ENCODE assay signal across 18 mouse cellular contexts in genomic region chr6:114993659-114994058, GRCm38 (mm10). TPM values are rescaled to one million over a fixed set of nuclear protein-coding genes. Genes with fewer than 3 reads are reported as not detected.
DNase-seq lines count a peak whose midpoint lies in the region; ATAC-seq and TF ChIP-seq lines count a peak whose summit lies in the region.
"Had no signal": no experiment of that assay in that cellular context is flagged by ENCODE, and none has a peak within 500 bp of the region (broad histone marks: within the 10 kb centered on the region; RNA-seq: fewer than 3 reads in every experiment).

No protein-coding gene starts in this region.

- H3K36me3 ChIP-seq in embryonic facial prominence, embryonic 13.5 days: no peaks in the 10 kb centered on the region
- no peaks in the 10 kb centered on the region for H3K36me3 ChIP-seq in embryonic facial prominence, embryonic 10.5 days (replicated peaks)
- H3K36me3 ChIP-seq in lung, embryonic 14.5 days (ENCODE audit: insufficient read depth): no peaks in the 10 kb centered on the region
- no peaks in the 10 kb centered on the region for H3K36me3 ChIP-seq in limb, embryonic 15.5 days
- H3K36me3 ChIP-seq: heart, embryonic 10.5 days; midbrain, embryonic 13.5 days had no signal

- peak overlapping the region; percentile 48 for H3K27ac ChIP-seq in embryonic facial prominence, embryonic 13.5 days
- H3K27ac ChIP-seq in embryonic facial prominence, embryonic 10.5 days (replicated peaks): no peak overlapping the region
- H3K27ac ChIP-seq in lung, embryonic 14.5 days (ENCODE audit: low read depth): no peak overlapping the region
- peak overlapping the region; percentile 69 for H3K27ac ChIP-seq in limb, embryonic 15.5 days
- H3K27ac ChIP-seq: heart, embryonic 10.5 days; midbrain, embryonic 13.5 days had no signal

- no peak overlapping the region for H3K4me2 ChIP-seq in embryonic facial prominence, embryonic 13.5 days
- no peak overlapping the region for H3K4me2 ChIP-seq in lung, embryonic 14.5 days
- H3K4me2 ChIP-seq in limb, embryonic 15.5 days: no peak overlapping the region
- H3K4me2 ChIP-seq: midbrain, embryonic 13.5 days had no signal

- H3K9ac ChIP-seq in embryonic facial prominence, embryonic 13.5 days: no peak overlapping the region
- H3K9ac ChIP-seq in lung, embryonic 14.5 days: no peak overlapping the region
- no peak overlapping the region for H3K9ac ChIP-seq in limb, embryonic 15.5 days
- H3K9ac ChIP-seq: liver, postnatal 0 days; midbrain, embryonic 13.5 days had no signal

- peaks cover 61% of the 10 kb centered on the region for H3K4me1 ChIP-seq in embryonic facial prominence, embryonic 13.5 days
- H3K4me1 ChIP-seq in embryonic facial prominence, embryonic 10.5 days: peaks cover 39% of the 10 kb centered on the region
- H3K4me1 ChIP-seq in lung, embryonic 14.5 days (ENCODE audit: insufficient read depth): peaks cover 3% of the 10 kb centered on the region; the same call in 1 of the 2 replicates
- peaks cover 49% of the 10 kb centered on the region for H3K4me1 ChIP-seq in limb, embryonic 15.5 days
- H3K4me1 ChIP-seq: midbrain, embryonic 13.5 days had no signal

- no peak for DNase-seq in embryonic facial prominence, embryonic 10.5 days (ENCODE audit: low spot score)
- peak; percentile 8 for DNase-seq in lung, embryonic 14.5 days
- no peak for DNase-seq in lung, postnatal 10 days
- peak; percentile 18 to 49 for DNase-seq in frontal cortex, postnatal 14 days (ENCODE audit: low spot score in 2 of 2)
- DNase-seq in spleen, postnatal 14 days (ENCODE audit: low spot score in 2 of 2): no peak
- DNase-seq: adrenal gland, postnatal 14 days; cerebellum, postnatal 10 days; kidney, adult 11 months; liver, postnatal 0 days; thymus, postnatal 4 days had no signal

- no peak for ATAC-seq in embryonic facial prominence, embryonic 13.5 days (ENCODE audit: insufficient number of reproducible peaks, insufficient read depth, low FRiP score, low TSS enrichment, low read depth)
- ATAC-seq in lung, embryonic 14.5 days (ENCODE audit: insufficient read depth): no peak
- ATAC-seq in limb, embryonic 15.5 days (ENCODE audit: insufficient number of reproducible peaks, low FRiP score, low TSS enrichment, low read depth): no peak
- no peak for ATAC-seq in granulocyte monocyte progenitor cell, adult 5-6 weeks (replicated peaks; ENCODE audit: poor library complexity, severe bottlenecking)
- ATAC-seq: hindbrain, embryonic 16.5 days; liver, postnatal 0 days; midbrain, embryonic 13.5 days had no signal

- no peaks in the 10 kb centered on the region for H3K27me3 ChIP-seq in embryonic facial prominence, embryonic 13.5 days
- H3K27me3 ChIP-seq in embryonic facial prominence, embryonic 10.5 days (replicated peaks; ENCODE audit: low read depth, poor library complexity, severe bottlenecking): no peaks in the 10 kb centered on the region
- no peaks in the 10 kb centered on the region for H3K27me3 ChIP-seq in lung, embryonic 14.5 days (ENCODE audit: insufficient read depth, low read length)
- H3K27me3 ChIP-seq in limb, embryonic 15.5 days: no peaks in the 10 kb centered on the region
- H3K27me3 ChIP-seq: CH12.LX; midbrain, embryonic 13.5 days had no signal

- no peaks in the 10 kb centered on the region for H3K9me3 ChIP-seq in embryonic facial prominence, embryonic 13.5 days
- H3K9me3 ChIP-seq in embryonic facial prominence, embryonic 10.5 days: no peaks in the 10 kb centered on the region
- no peaks in the 10 kb centered on the region for H3K9me3 ChIP-seq in lung, embryonic 14.5 days (ENCODE audit: low read depth, low read length)
- H3K9me3 ChIP-seq in limb, embryonic 15.5 days: no peaks in the 10 kb centered on the region
- H3K9me3 ChIP-seq: heart, embryonic 10.5 days; midbrain, embryonic 13.5 days had no signal

- WGBS in embryonic facial prominence, embryonic 13.5 days: 40% methylated on average over 8 of the region's 8 CpGs
- 85% methylated on average over 8 of the region's 8 CpGs for WGBS in embryonic facial prominence, embryonic 10.5 days
- WGBS in lung, embryonic 14.5 days: 61% methylated on average over 8 of the region's 8 CpGs
- 16% methylated on average over 8 of the region's 8 CpGs for WGBS in limb, embryonic 15.5 days

- H3K4me3 ChIP-seq in embryonic facial prominence, embryonic 13.5 days: no peak overlapping the region
- no peak overlapping the region for H3K4me3 ChIP-seq in embryonic facial prominence, embryonic 10.5 days
- no peak overlapping the region for H3K4me3 ChIP-seq in lung, embryonic 14.5 days (ENCODE audit: low read depth, low read length)
- H3K4me3 ChIP-seq in limb, embryonic 15.5 days: no peak overlapping the region
- H3K4me3 ChIP-seq: heart, embryonic 10.5 days; midbrain, embryonic 13.5 days; myocyte had no signal

- TF ChIP-seq CTCF in lung, embryonic 14.5 days (IDR thresholded peaks at IDR 0.05; ENCODE audit: low read depth): no peak

RNA-seq across cellular contexts. Expression of gene Vgll4, which starts 23.9 kb away (rescaled TPM):
- polyA plus RNA-seq in embryonic facial prominence, embryonic 13.5 days (2015; fragmentation: Nextera tagmentation; extraction: Ambion mirVana): 148 TPM in 2 replicates
- 98.8 and 111 TPM in 2 replicates for polyA plus RNA-seq in embryonic facial prominence, embryonic 10.5 days (2016; fragmentation: Nextera tagmentation; extraction: Ambion mirVana)
- 101 and 111 TPM in 2 replicates for polyA plus RNA-seq in lung, embryonic 14.5 days (2014; fragmentation: Nextera tagmentation; extraction: Ambion mirVana)
- 121 and 130 TPM in 2 replicates for polyA plus RNA-seq in limb, embryonic 15.5 days (2015; fragmentation: Nextera tagmentation; extraction: Ambion mirVana)
- total RNA-seq in granulocyte monocyte progenitor cell, adult 5-6 weeks (2014; fragmentation: Nextera tagmentation): 14.0 and 16.5 TPM in 2 replicates
- total RNA-seq in granulocyte monocyte progenitor cell, adult 5-6 weeks (2017): 16.9 and 22.8 TPM in 2 replicates

RNA-seq across cellular contexts. Expression of gene Tamm41, which starts 44.0 kb away (rescaled TPM):
- 63.1 and 66.2 TPM in 2 replicates for polyA plus RNA-seq in embryonic facial prominence, embryonic 13.5 days (2015; fragmentation: Nextera tagmentation; extraction: Ambion mirVana)
- 96.8 and 99.5 TPM in 2 replicates for polyA plus RNA-seq in embryonic facial prominence, embryonic 10.5 days (2016; fragmentation: Nextera tagmentation; extraction: Ambion mirVana)
- 76.2 and 76.7 TPM in 2 replicates for polyA plus RNA-seq in lung, embryonic 14.5 days (2014; fragmentation: Nextera tagmentation; extraction: Ambion mirVana)
- polyA plus RNA-seq in limb, embryonic 15.5 days (2015; fragmentation: Nextera tagmentation; extraction: Ambion mirVana): 48.5 and 52.2 TPM in 2 replicates
- 47.8 and 51.7 TPM in 2 replicates for total RNA-seq in granulocyte monocyte progenitor cell, adult 5-6 weeks (2014; fragmentation: Nextera tagmentation)
- 48.6 and 82.4 TPM in 2 replicates for total RNA-seq in granulocyte monocyte progenitor cell, adult 5-6 weeks (2017)

Comparison
In these comparisons a context has a peak if more than half of its experiments do, and no peak if none do; other contexts are left out.
1. H3K27ac ChIP-seq: peak in embryonic facial prominence, embryonic 13.5 days (single experiment) and limb, embryonic 15.5 days (single experiment); none in embryonic facial prominence, embryonic 10.5 days (single experiment) and lung, embryonic 14.5 days (single experiment).
2. DNase-seq: peak in lung, embryonic 14.5 days (single experiment) and frontal cortex, postnatal 14 days (2 of 2); none in embryonic facial prominence, embryonic 10.5 days (single experiment), lung, postnatal 10 days (single experiment) and spleen, postnatal 14 days (0 of 2).